Mouse (Mus musculus) intestine, embryonic 14.5 days (tissue): ENCODE data around the gene Erbin. TPM values are rescaled to one million over a fixed set of nuclear protein-coding genes. Genes with fewer than 3 reads are reported as not detected.

ENCODE experiments used
- ATAC-seq: fragments of 200-750 bp; cut with Nextera tagmentation; replicated peaks from 2 replicates; pipeline ENCODE4 v1.8.0; 2017; ENCODE audit warnings: low read depth, moderate number of reproducible peaks, moderate TSS enrichment, moderate library complexity; ENCODE audit not compliant: low FRiP score, low TSS enrichment
- DNase-seq: peaks from one replicate; pipeline ENCODE4 v3.0.0-alpha.2; 2018; ENCODE audit warnings: low spot score
- H3K27ac ChIP-seq: fragments of 300-500 bp; sonication (generic); 2 replicates; pipeline ENCODE4 v1.5.1; 2014; ENCODE audit warnings: low read depth, mild to moderate bottlenecking, control low read depth
- H3K27me3 ChIP-seq: fragments of 300-500 bp; sonication (generic); replicated peaks from 2 replicates; pipeline ENCODE4 v1.6.1; 2014; ENCODE audit warnings: low read length, control low read depth; ENCODE audit not compliant: control insufficient read depth, insufficient read depth
- H3K36me3 ChIP-seq: fragments of 300-500 bp; sonication (generic); 2 replicates; pipeline ENCODE4 v1.6.1; 2014; ENCODE audit warnings: low read length, control low read depth; ENCODE audit not compliant: control insufficient read depth, insufficient read depth
- H3K4me1 ChIP-seq: fragments of 300-500 bp; sonication (generic); replicated peaks from 2 replicates; pipeline ENCODE4 v1.6.1; 2014; ENCODE audit warnings: low read length, control low read depth, mixed read lengths; ENCODE audit not compliant: control insufficient read depth, insufficient read depth
- H3K4me2 ChIP-seq: fragments of 300-500 bp; sonication (generic); 2 replicates; pipeline ENCODE4 v1.6.1; 2014; ENCODE audit warnings: low read length
- H3K4me3 ChIP-seq: fragments of 300-500 bp; sonication (generic); 2 replicates; pipeline ENCODE4 v1.5.1; 2014; ENCODE audit warnings: low read depth, low read length, control low read depth, mixed read lengths
- H3K9ac ChIP-seq: fragments of 300-500 bp; sonication (generic); 2 replicates; pipeline ENCODE4 v1.6.1; 2014; ENCODE audit warnings: mild to moderate bottlenecking, low read length
- H3K9me3 ChIP-seq: fragments of 300-500 bp; sonication (generic); 2 replicates; pipeline ENCODE4 v1.6.1; 2016; ENCODE audit warnings: low read length, control low read depth; ENCODE audit not compliant: control insufficient read depth
- WGBS: fragments of 180-500 bp; shearing (Covaris S2); extraction: QIAGEN DNeasy Blood & Tissue Kit; methylation state at CpG from one replicate; pipeline ENCODE4 v1.1.7; 2014; 5-methylcytosine and 5-hydroxymethylcytosine counted together
- polyA plus RNA-seq: library from polyadenylated mRNA; unstranded; fragments of >200 nt; fragmentation: Nextera tagmentation; extraction: Ambion mirVana; gene quantifications from 2 replicates; pipeline ENCODE4 v1.2.1, GENCODE M21; 2014

Erbin gene
- polyA plus RNA-seq, 1 experiment from 2014 or later: 32.1 TPM

DNA sequence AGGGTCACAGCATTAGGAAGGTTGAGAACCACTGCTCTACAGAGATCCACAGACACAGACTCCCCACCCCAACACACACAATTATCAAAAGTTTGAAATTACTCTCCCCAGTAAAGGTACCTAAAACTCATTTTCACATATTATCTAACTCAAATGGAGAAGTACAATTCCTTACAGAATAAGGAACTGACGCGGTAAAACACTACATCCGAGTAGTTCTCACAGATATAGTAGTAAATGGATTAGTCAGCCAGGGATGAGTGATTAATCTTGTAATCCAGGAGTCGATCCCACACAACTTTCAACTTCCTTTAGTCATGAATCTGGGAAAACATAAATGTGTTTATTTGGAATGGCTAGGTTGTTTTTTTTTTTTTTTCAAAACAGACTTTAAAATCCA lies 22.7 kb downstream of the Erbin start:
- Histone ChIP-seq H3K9me3 (peaks cover 4% of the 10 kb centered on the region; the same call in 1 of the 2 replicates), H3K4me2 (no peak overlapping the region), H3K4me1 (no peaks in the 10 kb centered on the region), H3K27ac (no peak overlapping the region), H3K4me3 (no peak overlapping the region), H3K9ac (no peak overlapping the region), H3K36me3 (no peaks in the 10 kb centered on the region), H3K27me3 (no peaks in the 10 kb centered on the region)
- DNase-seq (no peak), ATAC-seq (no peak)
- WGBS: 91% methylated on average over 4 of the region's 4 CpGs

DNA sequence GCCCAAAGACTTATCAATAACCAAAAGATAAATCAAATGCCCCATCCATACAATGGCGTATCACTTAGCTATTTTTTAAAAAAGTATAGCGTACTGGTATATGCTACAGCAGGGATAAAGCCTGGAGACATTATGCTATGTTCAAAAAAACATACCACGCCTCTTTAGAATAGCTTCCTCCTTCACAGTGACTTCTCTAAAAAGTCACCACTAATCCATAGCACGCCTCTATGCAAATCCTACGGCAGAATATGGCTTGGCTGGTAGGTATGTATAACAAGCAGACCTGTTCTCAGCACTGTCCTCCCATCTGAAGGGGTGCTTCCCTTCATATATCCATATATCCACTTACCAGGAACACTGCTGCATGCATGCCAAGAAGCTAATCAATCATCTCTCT lies 27.2 kb downstream of the Erbin start:
- Histone ChIP-seq H3K9ac (no peak overlapping the region), H3K9me3 (peaks cover 4% of the 10 kb centered on the region; the same call in 1 of the 2 replicates), H3K4me3 (no peak overlapping the region), H3K4me1 (peaks cover 6% of the 10 kb centered on the region; the same call in 1 of the 2 replicates), H3K27ac (no peak overlapping the region), H3K4me2 (no peak overlapping the region), H3K36me3 (no peaks in the 10 kb centered on the region; the same call in 1 of the 2 replicates), H3K27me3 (no peaks in the 10 kb centered on the region)
- 96% methylated on average over 5 of the region's 5 CpGs for WGBS
- no peak for DNase-seq
- no peak for ATAC-seq

- peaks cover 6% of the 10 kb centered on the region; the same call in 1 of the 2 replicates for H3K4me1 ChIP-seq
- no peak overlapping the region for H3K4me2 ChIP-seq
- no peak overlapping the region for H3K4me3 ChIP-seq
- no peak for DNase-seq
- 68% methylated on average over 3 of the region's 3 CpGs for WGBS
- no peaks in the 10 kb centered on the region for H3K9me3 ChIP-seq
- no peaks in the 10 kb centered on the region for H3K27me3 ChIP-seq
- no peak overlapping the region for H3K9ac ChIP-seq
- ATAC-seq: no peak
- H3K27ac ChIP-seq: no peak overlapping the region
- peaks cover 10% of the 10 kb centered on the region for H3K36me3 ChIP-seq
Measured at GRCm38 (mm10) chr13:103890038-103890437, 30.3 kb downstream of the Erbin start.

DNA sequence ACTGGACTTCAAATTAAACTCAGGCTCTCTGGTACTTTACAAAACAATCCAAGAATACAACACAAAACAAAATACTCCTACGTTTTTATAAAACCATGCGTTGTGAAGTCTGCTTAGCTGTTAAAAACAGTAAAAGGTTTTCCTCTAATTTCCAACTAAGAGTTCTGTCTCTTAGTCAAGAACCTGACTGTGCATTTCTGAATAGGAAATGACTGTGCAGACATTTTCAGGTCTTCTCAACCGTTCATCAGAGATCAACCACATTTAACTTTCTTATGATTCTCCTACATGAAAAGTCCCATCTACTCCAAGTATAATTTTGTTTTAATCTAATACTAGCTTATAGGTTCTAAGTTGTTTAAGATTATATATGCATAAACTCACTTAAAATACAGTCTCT lies 33.8 kb downstream of the Erbin start:
- Histone ChIP-seq H3K36me3 (peaks cover 25% of the 10 kb centered on the region), H3K9me3 (no peaks in the 10 kb centered on the region), H3K4me3 (no peak overlapping the region), H3K4me2 (no peak overlapping the region), H3K4me1 (peaks cover 6% of the 10 kb centered on the region; the same call in 1 of the 2 replicates), H3K27me3 (no peaks in the 10 kb centered on the region), H3K27ac (no peak overlapping the region), H3K9ac (no peak overlapping the region)
- ATAC-seq: no peak
- 90% methylated on average over 3 of the region's 3 CpGs for WGBS
- no peak for DNase-seq

- Histone ChIP-seq H3K4me3 (no peak overlapping the region), H3K27ac (no peak overlapping the region), H3K9me3 (no peaks in the 10 kb centered on the region), H3K27me3 (no peaks in the 10 kb centered on the region), H3K4me1 (no peaks in the 10 kb centered on the region), H3K36me3 (peaks cover 40% of the 10 kb centered on the region), H3K9ac (no peak overlapping the region), H3K4me2 (no peak overlapping the region)
- ATAC-seq (no peak), DNase-seq (no peak)
- WGBS: 88% methylated on average over 4 of the region's 4 CpGs
Measured at GRCm38 (mm10) chr13:103881200-103881599, 39.1 kb downstream of the Erbin start.

DNA sequence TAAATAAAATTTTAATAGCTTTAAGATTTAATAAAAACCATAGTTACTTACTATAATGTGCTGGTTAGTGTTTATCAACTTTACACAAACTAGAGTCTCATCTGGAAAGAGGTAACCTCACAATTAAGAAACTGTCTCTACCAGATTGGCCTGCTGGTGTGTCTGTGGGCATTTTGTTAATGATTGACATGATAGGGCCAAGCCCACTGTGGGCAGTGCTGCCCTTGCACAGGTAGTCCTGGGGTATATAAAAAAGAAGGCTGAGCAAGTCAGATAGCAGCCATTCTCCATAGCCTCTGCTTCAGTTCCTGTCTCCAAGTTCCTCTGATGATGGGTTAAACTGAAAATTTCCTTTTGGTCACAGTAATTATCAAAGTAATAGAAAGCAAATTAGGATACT lies 43.6 kb downstream of the Erbin start:
- no peak overlapping the region for H3K27ac ChIP-seq
- H3K4me1 ChIP-seq: no peaks in the 10 kb centered on the region
- H3K36me3 ChIP-seq: peaks cover 18% of the 10 kb centered on the region; the same call in 1 of the 2 replicates
- H3K9ac ChIP-seq: no peak overlapping the region
- H3K4me2 ChIP-seq: no peak overlapping the region
- H3K27me3 ChIP-seq: no peaks in the 10 kb centered on the region
- ATAC-seq (no peak), DNase-seq (no peak)
- no peaks in the 10 kb centered on the region for H3K9me3 ChIP-seq
- H3K4me3 ChIP-seq: no peak overlapping the region

- Histone ChIP-seq H3K27me3 (no peaks in the 10 kb centered on the region), H3K9me3 (no peaks in the 10 kb centered on the region), H3K9ac (no peak overlapping the region), H3K4me2 (no peak overlapping the region), H3K36me3 (peaks cover 12% of the 10 kb centered on the region; the same call in 1 of the 2 replicates), H3K4me1 (no peaks in the 10 kb centered on the region), H3K4me3 (no peak overlapping the region), H3K27ac (no peak overlapping the region)
- no peak for ATAC-seq
- WGBS: 88% methylated on average over 6 of the region's 6 CpGs
- DNase-seq: no peak
Measured at GRCm38 (mm10) chr13:103875823-103876514, 44.3 kb downstream of the Erbin start.

DNA sequence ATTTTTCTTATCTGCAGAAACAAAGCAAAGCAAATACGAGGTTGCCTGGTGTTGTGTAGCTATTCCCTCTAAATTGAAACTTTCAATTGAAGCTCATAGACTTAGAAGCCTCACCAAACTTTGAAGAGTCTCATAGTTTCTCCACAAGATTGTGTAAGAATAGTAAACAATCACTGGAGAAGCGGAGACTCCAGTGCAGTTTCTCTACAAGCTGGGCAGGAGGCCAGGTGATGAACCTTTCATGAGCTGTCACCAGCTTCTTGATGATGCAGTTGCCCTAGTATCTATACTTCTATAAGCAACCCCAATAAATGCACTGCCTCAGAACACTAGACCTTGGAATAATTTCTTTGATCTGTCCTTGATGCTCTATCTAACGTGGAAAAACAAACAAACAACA lies 49.5 kb downstream of the Erbin start:
- Histone ChIP-seq H3K4me1 (no peaks in the 10 kb centered on the region), H3K4me3 (no peak overlapping the region), H3K9ac (no peak overlapping the region), H3K36me3 (peaks cover 14% of the 10 kb centered on the region), H3K27ac (no peak overlapping the region), H3K27me3 (no peaks in the 10 kb centered on the region), H3K4me2 (no peak overlapping the region), H3K9me3 (no peaks in the 10 kb centered on the region)
- WGBS: 63% methylated on average over 3 of the region's 3 CpGs
- ATAC-seq (no peak), DNase-seq (no peak)

DNA sequence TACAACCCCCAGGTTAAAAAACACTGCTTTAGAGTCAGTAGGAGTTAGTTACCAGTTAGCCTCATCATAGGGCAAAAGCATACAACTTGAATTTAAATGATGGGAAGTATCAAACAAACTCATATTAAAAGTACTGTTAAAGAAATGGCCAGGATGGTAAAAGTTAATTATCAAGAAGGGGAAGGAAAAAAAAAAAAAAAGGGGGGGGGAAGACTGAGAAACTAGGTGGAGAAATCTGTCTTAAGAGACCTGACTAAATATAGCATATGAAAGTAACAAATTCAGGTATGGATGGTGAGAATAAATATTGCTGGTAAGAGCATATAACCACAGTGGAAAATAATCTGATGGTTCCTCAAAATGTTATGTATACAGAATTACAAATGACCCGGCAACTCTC lies 50.2 kb downstream of the Erbin start:
- ATAC-seq (no peak), DNase-seq (no peak)
- H3K9ac ChIP-seq: no peak overlapping the region
- no peak overlapping the region for H3K4me2 ChIP-seq
- no peak overlapping the region for H3K27ac ChIP-seq
- peaks cover 15% of the 10 kb centered on the region for H3K36me3 ChIP-seq
- 95% methylated on average over 1 of the region's 1 CpGs for WGBS
- no peaks in the 10 kb centered on the region for H3K27me3 ChIP-seq
- H3K4me3 ChIP-seq: no peak overlapping the region
- no peaks in the 10 kb centered on the region for H3K4me1 ChIP-seq
- H3K9me3 ChIP-seq: no peaks in the 10 kb centered on the region
